Mouse (Mus musculus) erythroblast, embryonic 14.5 days (primary cell): ENCODE results near the gene Pim2.

Source experiments
- GATA1 ChIP-seq: IDR thresholded peaks from 2 replicates; pipeline ENCODE4 v1.6.1; 2012; ENCODE audit warnings: low read length, inconsistent platforms, mixed read lengths
- TAL1 ChIP-seq: IDR thresholded peaks from 3 replicates; pipeline ENCODE4 v1.6.1; 2012; ENCODE audit warnings: low read length, inconsistent platforms, mixed read lengths

DNA sequence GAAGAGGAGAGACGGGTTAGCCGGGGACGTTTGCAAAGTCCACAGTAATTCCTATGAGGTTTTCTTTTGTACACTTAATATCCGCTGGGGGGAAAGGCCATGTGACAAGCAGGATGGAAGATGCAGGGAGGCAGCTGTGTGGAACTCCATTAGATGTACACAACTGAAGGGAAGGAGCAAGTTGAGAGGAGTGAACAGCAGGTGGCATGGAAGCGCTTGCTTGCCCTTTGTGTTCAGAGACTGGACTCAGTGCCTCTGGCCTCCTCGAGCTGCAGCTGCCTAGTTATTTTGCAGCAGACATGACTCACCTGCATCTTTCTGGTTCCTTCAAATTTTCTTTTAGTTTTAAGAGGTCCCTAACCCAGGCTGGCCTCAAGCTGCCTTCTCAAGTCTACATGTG lies 32.4 kb downstream of the Pim2 start:
- no peak for TF ChIP-seq TAL1
- no peak for TF ChIP-seq GATA1
